Mouse (Mus musculus) lung, embryonic 16.5 days (tissue): Measurements from ENCODE around the gene Cfap97. TPM values are rescaled to one million over a fixed set of nuclear protein-coding genes. Genes with fewer than 3 reads are reported as not detected.
A peak's percentile ranks its signal among the peaks of the same experiment; 100 is the strongest.

ENCODE experiments used
- ATAC-seq: fragments of 200-750 bp; cut with Nextera tagmentation; 2 replicates; pipeline ENCODE4 v1.8.0; 2017; ENCODE audit warnings: low read depth, mild to moderate bottlenecking, moderate library complexity
- H3K27ac ChIP-seq: fragments of 300-500 bp; sonication (generic); 2 replicates; pipeline ENCODE4 v1.5.1; 2014; ENCODE audit warnings: mild to moderate bottlenecking, control low read depth, low read length
- H3K27me3 ChIP-seq: fragments of 300-500 bp; sonication (generic); 2 replicates; pipeline ENCODE4 v1.6.1; 2014; ENCODE audit warnings: low read depth, low read length, mixed read lengths; ENCODE audit not compliant: control insufficient read depth, insufficient read depth
- H3K36me3 ChIP-seq: fragments of 300-500 bp; sonication (generic); 2 replicates; pipeline ENCODE4 v1.6.1; 2014; ENCODE audit warnings: low read length; ENCODE audit not compliant: control insufficient read depth, insufficient read depth
- H3K4me1 ChIP-seq: fragments of 300-500 bp; sonication (generic); replicated peaks from 2 replicates; pipeline ENCODE4 v1.6.1; 2014; ENCODE audit warnings: low read length, mixed read lengths; ENCODE audit not compliant: control insufficient read depth, insufficient read depth
- H3K4me2 ChIP-seq: fragments of 300-500 bp; sonication (generic); 2 replicates; pipeline ENCODE4 v1.6.1; 2014; ENCODE audit warnings: low read depth, low read length, control low read depth
- H3K4me3 ChIP-seq: fragments of 300-500 bp; sonication (generic); 2 replicates; pipeline ENCODE4 v1.5.1; 2014; ENCODE audit warnings: mild to moderate bottlenecking, low read length, control low read depth
- H3K9ac ChIP-seq: fragments of 300-500 bp; sonication (generic); 2 replicates; pipeline ENCODE4 v1.6.1; 2014; ENCODE audit warnings: low read length, control low read depth
- H3K9me3 ChIP-seq: fragments of 300-500 bp; sonication (generic); 2 replicates; pipeline ENCODE4 v1.6.1; 2016; ENCODE audit warnings: low read length; ENCODE audit not compliant: control insufficient read depth
- WGBS: fragments of 180-500 bp; shearing (Covaris S2); extraction: QIAGEN DNeasy Blood & Tissue Kit; methylation state at CpG from one replicate; pipeline ENCODE4 v1.1.7; 2014; 5-methylcytosine and 5-hydroxymethylcytosine counted together
- microRNA-seq: library from miRNA; unstranded; fragments of <30 nt; microRNA quantifications from one replicate; pipeline ENCODE4, GENCODE M21; 2016
- polyA plus RNA-seq: library from polyadenylated mRNA; unstranded; fragments of >200 nt; fragmentation: Nextera tagmentation; extraction: Ambion mirVana; gene quantifications from 2 replicates; pipeline ENCODE4 v1.2.1, GENCODE M21; 2015

Gene Cfap97
- polyA plus RNA-seq, 1 experiment from 2014 or later = 28.5 TPM

- Histone ChIP-seq H3K4me2 (no peak overlapping the region), H3K36me3 (no peaks in the 10 kb centered on the region), H3K27me3 (no peaks in the 10 kb centered on the region; the same call in 1 of the 2 replicates), H3K9me3 (no peaks in the 10 kb centered on the region), H3K9ac (no peak overlapping the region), H3K4me1 (peaks cover 3% of the 10 kb centered on the region; the same call in 1 of the 2 replicates), H3K27ac (no peak overlapping the region), H3K4me3 (no peak overlapping the region)
- 47% methylated on average over 7 of the region's 7 CpGs for WGBS
- ATAC-seq = 0 out of 2 replicates have a peak, but pooled peaks have one; percentile 26
Measured at GRCm38 (mm10) chr8:46236441-46237223, 85.1 kb downstream of the Cfap97 start.

GRCm38 (mm10) chr8:46241568-46242374 lies 90.2 kb downstream of the Cfap97 start:
- Histone ChIP-seq H3K9me3 (no peaks in the 10 kb centered on the region), H3K4me3 (no peak overlapping the region), H3K4me1 (peaks cover 1% of the 10 kb centered on the region; the same call in 1 of the 2 replicates), H3K27me3 (no peaks in the 10 kb centered on the region), H3K27ac (no peak overlapping the region), H3K4me2 (no peak overlapping the region), H3K36me3 (no peaks in the 10 kb centered on the region), H3K9ac (no peak overlapping the region)
- ATAC-seq = peak; percentile 78; the same call in 1 of the 2 replicates
- WGBS = 22% methylated on average over 13 of the region's 13 CpGs

- 30% methylated on average over 7 of the region's 7 CpGs for WGBS
- Histone ChIP-seq H3K4me3 (no peak overlapping the region), H3K27ac (no peak overlapping the region), H3K9me3 (no peaks in the 10 kb centered on the region), H3K4me1 (no peaks in the 10 kb centered on the region), H3K4me2 (no peak overlapping the region), H3K36me3 (no peaks in the 10 kb centered on the region), H3K9ac (no peak overlapping the region), H3K27me3 (no peaks in the 10 kb centered on the region)
- ATAC-seq = no peak
Measured at GRCm38 (mm10) chr8:46242946-46243345, 91.4 kb downstream of the Cfap97 start.

Small RNA genes lying within 50 kb of the gene (microRNA-seq; reads per million reads assigned to microRNA genes)
- gene Gm23812 = not detected

Other genes starting within 250 kb of the Cfap97 start
- not detected in 2 replicates for gene Ccdc110, start 217.2 kb upstream of the Cfap97 start, polyA plus RNA-seq
- gene 1700029J07Rik, start 176.5 kb upstream of the Cfap97 start, polyA plus RNA-seq = 6.1 and 7.1 TPM in 2 replicates
- gene Ufsp2, start 176.2 kb upstream of the Cfap97 start, polyA plus RNA-seq = 82.7 and 90.7 TPM in 2 replicates
- 0.80 and 1.2 TPM in 2 replicates for gene Lrp2bp, start 152.5 kb upstream of the Cfap97 start, polyA plus RNA-seq
- gene Ankrd37, start 146.1 kb upstream of the Cfap97 start, polyA plus RNA-seq = 37.0 and 56.6 TPM in 2 replicates
- 9.4 TPM in 2 replicates for gene Snx25, start 388 bp downstream of the Cfap97 start, polyA plus RNA-seq
- 421 and 425 TPM in 2 replicates for gene Slc25a4, start 59.5 kb downstream of the Cfap97 start, polyA plus RNA-seq
- gene Helt, start 142.9 kb downstream of the Cfap97 start, polyA plus RNA-seq = not detected in 2 replicates